Mouse (Mus musculus) MEL (cell line): ENCODE measurements around the gene Dnase1l2. TPM values are rescaled to one million over a fixed set of nuclear protein-coding genes. Genes with fewer than 3 reads are reported as not detected.

ENCODE experiments used
- DNase-seq: peaks from one replicate; pipeline ENCODE4 v3.0.0; 2011; ENCODE audit warnings: low read depth, low spot score
- H3K27ac ChIP-seq: 2 replicates; pipeline ENCODE4 v1.5.1; 2012; ENCODE audit warnings: low read depth, mild to moderate bottlenecking, control low read depth, low read length, moderate library complexity; ENCODE audit not compliant: control insufficient read depth
- H3K27me3 ChIP-seq, 2 experiments: fragments of 150-350 bp in 1 of 2; sonication (generic) in 1 of 2; 2 replicates each; pipeline ENCODE4 v1.6.1; 2012; ENCODE audit warnings: low read length in 2 of 2, mild to moderate bottlenecking in 2 of 2, improper control_type of control experiment in 1 of 2, moderate library complexity in 1 of 2; ENCODE audit not compliant: insufficient read depth in 2 of 2, control insufficient read depth in 1 of 2
- H3K36me3 ChIP-seq, 2 experiments: 2 replicates each; pipeline ENCODE4 v1.6.1; 2012 to 2014; ENCODE audit warnings: low read length in 2 of 2, improper control_type of control experiment in 1 of 2, inconsistent platforms in 1 of 2, mild to moderate bottlenecking in 1 of 2; ENCODE audit not compliant: insufficient read depth in 2 of 2, control insufficient read depth in 1 of 2
- H3K4me1 ChIP-seq, 2 experiments: fragments of 150-350 bp in 1 of 2; sonication (generic) in 1 of 2; 2 replicates each; pipeline ENCODE4 v1.6.1; 2012; ENCODE audit warnings: low read length in 2 of 2, improper control_type of control experiment in 1 of 2, mild to moderate bottlenecking in 1 of 2; ENCODE audit not compliant: insufficient read depth in 2 of 2, control insufficient read depth in 1 of 2
- H3K4me3 ChIP-seq, 2 experiments: fragments of 150-350 bp in 1 of 2; sonication (generic) in 1 of 2; 2 replicates each; pipeline ENCODE4 v1.5.1; 2012; ENCODE audit warnings: low read depth in 2 of 2, low read length in 2 of 2, mild to moderate bottlenecking in 2 of 2, moderate library complexity in 2 of 2, control low read depth in 1 of 2, improper control_type of control experiment in 1 of 2; ENCODE audit not compliant: control insufficient read depth in 1 of 2, insufficient read depth in 1 of 2
- H3K79me2 ChIP-seq: 2 replicates; pipeline ENCODE4 v1.6.1; 2012; ENCODE audit warnings: mild to moderate bottlenecking, low read length, moderate library complexity; ENCODE audit not compliant: control insufficient read depth, poor library complexity, insufficient read depth
- H3K9ac ChIP-seq: 2 replicates; pipeline ENCODE4 v1.6.1; 2012; ENCODE audit warnings: low read depth, mild to moderate bottlenecking, control low read depth, low read length, moderate library complexity; ENCODE audit not compliant: control insufficient read depth, poor library complexity, severe bottlenecking
- H3K9me3 ChIP-seq: fragments of 150-350 bp; sonication (generic); replicated peaks from 2 replicates; pipeline ENCODE4 v1.6.1; 2012; ENCODE audit warnings: mild to moderate bottlenecking, low read length, improper control_type of control experiment, moderate library complexity; ENCODE audit not compliant: insufficient read depth
- CHD1 ChIP-seq: IDR thresholded peaks from 2 replicates; pipeline ENCODE4 v1.6.1; 2012; ENCODE audit warnings: low read depth, mild to moderate bottlenecking, inconsistent platforms, low read length, improper control_type of control experiment
- CHD2 ChIP-seq: IDR thresholded peaks from 2 replicates; pipeline ENCODE4 v1.6.1; 2011; ENCODE audit warnings: low read length, improper control_type of control experiment
- E2F4 ChIP-seq: IDR thresholded peaks from 2 replicates; pipeline ENCODE4 v1.6.1; 2011; ENCODE audit warnings: low read depth, low read length, improper control_type of control experiment, borderline replicate concordance
- EP300 ChIP-seq, 2 experiments: IDR thresholded peaks; 2 replicates each; pipeline ENCODE4 v1.6.1; 2011; ENCODE audit warnings: improper control_type of control experiment in 2 of 2, low read length in 2 of 2, low read depth in 1 of 2, mild to moderate bottlenecking in 1 of 2
- GABPA ChIP-seq: IDR thresholded peaks from 2 replicates; pipeline ENCODE4 v1.6.1; 2012; ENCODE audit warnings: low read depth, mild to moderate bottlenecking, inconsistent platforms, low read length, improper control_type of control experiment, moderate library complexity
- GATA1 ChIP-seq: IDR thresholded peaks from 2 replicates; pipeline ENCODE4 v1.6.1; 2011; ENCODE audit warnings: low read depth, low read length, improper control_type of control experiment
- MAFK ChIP-seq: IDR thresholded peaks from 2 replicates; pipeline ENCODE4 v1.6.1; 2011; ENCODE audit warnings: low read depth, mild to moderate bottlenecking, low read length, improper control_type of control experiment, borderline replicate concordance
- MAX ChIP-seq: IDR thresholded peaks from 2 replicates; pipeline ENCODE4 v1.6.1; 2011; ENCODE audit warnings: low read length, improper control_type of control experiment
- MXI1 ChIP-seq: IDR thresholded peaks from 2 replicates; pipeline ENCODE4 v1.6.1; 2011; ENCODE audit warnings: mild to moderate bottlenecking, low read depth, low read length, improper control_type of control experiment
- MYB ChIP-seq: IDR thresholded peaks from 2 replicates; pipeline ENCODE4 v1.6.1; 2011; ENCODE audit warnings: mild to moderate bottlenecking, low read depth, low read length, improper control_type of control experiment
- MYC ChIP-seq: IDR thresholded peaks from 2 replicates; pipeline ENCODE4 v1.6.1; 2011; ENCODE audit warnings: low read depth, mild to moderate bottlenecking, low read length, improper control_type of control experiment, moderate library complexity
- NELFE ChIP-seq: IDR thresholded peaks from 2 replicates; pipeline ENCODE4 v1.6.1; 2011; ENCODE audit warnings: low read depth, low read length, improper control_type of control experiment
- NRF1 ChIP-seq: IDR thresholded peaks from 2 replicates; pipeline ENCODE4 v1.6.1; 2014; ENCODE audit warnings: low read depth, mild to moderate bottlenecking, inconsistent platforms, low read length, improper control_type of control experiment, moderate library complexity; ENCODE audit not compliant: poor library complexity, insufficient read depth, severe bottlenecking
- POLR2A ChIP-seq, 2 experiments: IDR thresholded peaks; 2 replicates each; pipeline ENCODE4 v1.6.1; 2011 to 2012; ENCODE audit warnings: low read length in 2 of 2, mild to moderate bottlenecking in 2 of 2, control low read depth in 1 of 2, improper control_type of control experiment in 1 of 2, low read depth in 1 of 2, moderate library complexity in 1 of 2; ENCODE audit not compliant: control insufficient read depth in 1 of 2, insufficient read depth in 1 of 2, poor library complexity in 1 of 2
- POLR2AphosphoS5 ChIP-seq: IDR thresholded peaks from 2 replicates; pipeline ENCODE4 v1.6.1; 2012; ENCODE audit warnings: low read depth, borderline replicate concordance, mild to moderate bottlenecking, inconsistent platforms, low read length, moderate library complexity, mixed read lengths
- RAD21 ChIP-seq: IDR thresholded peaks from 2 replicates; pipeline ENCODE4 v1.6.1; 2011; ENCODE audit warnings: mild to moderate bottlenecking, low read depth, low read length, improper control_type of control experiment
- RCOR1 ChIP-seq: IDR thresholded peaks from 2 replicates; pipeline ENCODE4 v1.6.1; 2012; ENCODE audit warnings: low read depth, mild to moderate bottlenecking, inconsistent platforms, low read length, improper control_type of control experiment
- TBP ChIP-seq: IDR thresholded peaks from 2 replicates; pipeline ENCODE4 v1.8.0; 2011; ENCODE audit warnings: low read depth, low read length, improper control_type of control experiment
- TCF12 ChIP-seq: IDR thresholded peaks from 2 replicates; pipeline ENCODE4 v1.6.1; 2014; ENCODE audit warnings: low read depth, mild to moderate bottlenecking, inconsistent platforms, low read length, improper control_type of control experiment, moderate library complexity
- USF1 ChIP-seq: IDR thresholded peaks from 2 replicates; pipeline ENCODE4 v1.6.1; 2014; ENCODE audit warnings: low read depth, mild to moderate bottlenecking, inconsistent platforms, low read length, improper control_type of control experiment, moderate library complexity
- USF2 ChIP-seq, 2 experiments: IDR thresholded peaks; 2 replicates each; pipeline ENCODE4 v1.6.1; 2011 to 2012; ENCODE audit warnings: improper control_type of control experiment in 2 of 2, low read length in 2 of 2, borderline replicate concordance in 1 of 2, inconsistent platforms in 1 of 2, low read depth in 1 of 2, mild to moderate bottlenecking in 1 of 2; ENCODE audit not compliant: insufficient read depth in 1 of 2
- polyA plus RNA-seq, 2 experiments: library from polyadenylated mRNA; stranded (reverse) in 1 of 2; unstranded in 1 of 2; fragments of >175 nt in 1 of 2; fragments of >200 nt in 1 of 2; gene quantifications; 2 replicates each; pipeline versions ENCODE4 v1.2.1 to v1.2.4; 2012; ENCODE audit warnings: low replicate concordance in 2 of 2, low read depth in 1 of 2; ENCODE audit not compliant: insufficient read length in 2 of 2, insufficient read depth in 1 of 2, missing spikeins in 1 of 2
- total RNA-seq: library from RNA; depleted of rRNA; stranded (reverse); fragments of 300-350 nt; gene quantifications from 2 replicates; pipeline ENCODE4 v1.2.3, GENCODE M21; 2012

Gene Dnase1l2
- total and polyA plus RNA-seq, 3 experiments: 0.62 to 1.8 TPM; not detected in 1

DNA sequence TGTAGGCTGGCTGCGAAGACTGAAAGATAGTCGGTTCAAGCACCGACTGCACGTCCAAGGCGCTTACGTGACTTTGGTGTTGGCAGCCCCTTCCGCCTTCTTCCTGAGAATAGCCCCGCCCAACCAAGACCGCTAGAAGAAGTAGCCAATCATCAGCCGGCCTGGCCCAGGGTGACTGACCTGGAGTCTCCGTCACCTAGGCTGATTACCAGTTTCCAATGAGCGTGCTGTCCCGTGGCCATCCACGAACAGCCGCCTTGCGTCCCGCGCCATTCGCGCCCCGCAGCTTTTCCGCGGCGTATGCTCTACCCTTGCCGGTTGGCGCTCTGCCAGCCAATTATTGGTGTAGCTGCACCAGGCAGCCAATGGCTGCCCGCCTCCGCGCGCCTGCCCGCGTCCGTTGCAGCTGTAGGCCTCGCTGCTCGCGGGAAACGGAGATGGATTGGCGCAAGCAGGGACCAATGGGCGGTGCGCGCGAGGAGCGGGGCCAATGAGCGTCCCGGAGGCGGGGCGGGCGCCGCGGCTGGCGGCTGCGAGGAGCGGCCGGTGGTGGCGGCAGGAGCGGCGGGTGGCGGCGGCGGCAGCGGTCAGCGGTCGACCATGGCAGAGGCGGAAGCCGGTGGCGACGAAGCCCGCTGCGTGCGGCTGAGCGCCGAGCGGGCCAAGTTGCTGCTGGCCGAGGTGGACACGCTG, 27.2 kb upstream of the Dnase1l2 start, which contains the start of the genes E4f1 and Pgp (continued):
- TF ChIP-seq MAX (no peak; the same call in 1 of the 2 replicates), POLR2AphosphoS5 (no peak), POLR2A (IDR thresholded peaks at IDR 0.05; ENCODE audit: control insufficient read depth in 1 of 2, insufficient read depth in 1 of 2, low read depth in 1 of 2, low read length in 2 of 2, poor library complexity in 1 of 2) (peak; percentile 88), GABPA (no peak), MXI1 (peak; percentile 30), RAD21 (no peak), MAFK (no peak), USF2 (IDR thresholded peaks at IDR 0.05; ENCODE audit: borderline replicate concordance in 1 of 2, insufficient read depth in 1 of 2, low read depth in 1 of 2, low read length in 2 of 2) (no peak), GATA1 (no peak), EP300 (IDR thresholded peaks at IDR 0.05; ENCODE audit: low read depth in 1 of 2, low read length in 2 of 2) (no peak), NELFE (peak; percentile 68), MYB (no peak)

- Histone ChIP-seq H3K27ac (peak overlapping the region; percentile 88), H3K4me1 (peaks cover 0 to 12% of the 10 kb centered on the region in 2 experiments; a peak in 3 of 4 replicates), H3K27me3 (no peaks in the 10 kb centered on the region), H3K9ac (peak overlapping the region; percentile 82), H3K36me3 (peaks cover 0 to 8% of the 10 kb centered on the region in 2 experiments; a peak in 2 of 4 replicates), H3K79me2 (peaks cover 25% of the 10 kb centered on the region), H3K9me3 (no peaks in the 10 kb centered on the region), H3K4me3 (peak overlapping the region; percentile 70 to 90)
- TF ChIP-seq TBP: peak; percentile 97
- TF ChIP-seq MYC: peak; percentile 38; the same call in 1 of the 2 replicates
- TF ChIP-seq RAD21: no peak
- TF ChIP-seq E2F4: peak; percentile 16; the same call in 1 of the 2 replicates
- peak; percentile 46 for DNase-seq
Observed at GRCm38 (mm10) chr17:24469336-24469909, 26.5 kb upstream of the Dnase1l2 start.

DNA sequence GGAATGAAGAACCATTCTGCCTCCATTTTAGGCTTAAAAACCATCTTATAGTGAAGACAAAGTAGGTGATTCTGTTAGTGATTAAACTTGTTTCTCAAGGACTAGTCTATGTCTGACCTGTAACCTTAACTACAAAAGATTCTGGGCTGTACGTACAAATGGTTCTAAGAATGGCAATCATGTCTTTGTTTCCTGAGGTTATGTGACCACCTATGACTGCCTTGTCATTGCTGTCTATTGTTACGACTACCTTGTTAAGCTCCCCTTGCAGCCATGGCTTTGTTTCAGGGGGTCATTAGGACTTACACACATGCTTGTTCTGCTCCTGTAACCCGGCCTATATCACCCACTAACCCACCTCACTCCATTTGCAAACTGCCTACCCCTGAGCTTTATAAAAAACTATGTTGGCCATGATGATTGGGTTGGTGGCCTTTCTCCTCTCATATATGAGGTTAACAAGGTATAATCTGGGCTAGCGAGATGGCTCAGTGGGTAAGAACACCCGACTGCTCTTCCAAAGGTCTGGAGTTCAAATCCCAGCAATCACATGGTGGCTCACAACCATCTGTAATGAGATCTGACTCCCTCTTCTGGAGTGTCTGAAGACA, 25.8 kb upstream of the Dnase1l2 start:
- no peaks in the 10 kb centered on the region for H3K9me3 ChIP-seq
- H3K79me2 ChIP-seq: peaks cover 25% of the 10 kb centered on the region
- no peak overlapping the region for H3K27ac ChIP-seq
- H3K27me3 ChIP-seq: no peaks in the 10 kb centered on the region
- no peak overlapping the region for H3K4me3 ChIP-seq
- TF ChIP-seq NRF1: no peak
- TF ChIP-seq USF1: peak; percentile 57
- TF ChIP-seq CHD2: no peak
- TF ChIP-seq POLR2A (IDR thresholded peaks at IDR 0.05; ENCODE audit: control insufficient read depth in 1 of 2, insufficient read depth in 1 of 2, low read depth in 1 of 2, low read length in 2 of 2, poor library complexity in 1 of 2): no peak
- TF ChIP-seq MAFK: no peak
- TF ChIP-seq MYB: no peak
- TF ChIP-seq RCOR1: no peak
- no peak for TF ChIP-seq CHD1
- TF ChIP-seq TCF12: no peak
- peak; percentile 40 for DNase-seq
- H3K4me1 ChIP-seq: peaks cover 0 to 14% of the 10 kb centered on the region in 2 experiments; a peak in 3 of 4 replicates
- no peak overlapping the region for H3K9ac ChIP-seq
- H3K36me3 ChIP-seq: peaks cover 0 to 8% of the 10 kb centered on the region in 2 experiments; a peak in 2 of 4 replicates
